Mouse (Mus musculus) megakaryocyte-erythroid progenitor cell, adult 5-6 weeks (primary cell): ENCODE results near the gene Stx5a. TPM values are rescaled to one million over a fixed set of nuclear protein-coding genes. Genes with fewer than 3 reads are reported as not detected.

Experiments used
- ATAC-seq: replicated peaks from 2 replicates; pipeline ENCODE4 v1.8.0; 2016; ENCODE audit warnings: mild to moderate bottlenecking, inconsistent platforms; ENCODE audit not compliant: severe bottlenecking, poor library complexity, low FRiP score, low TSS enrichment
- total RNA-seq, 2 experiments: library from RNA; stranded (forward) in 1 of 2; stranded (reverse) in 1 of 2; fragments of 200-1000, 215-1000 nt in 1 of 2; fragments of >200 nt in 1 of 2; fragmentation: Nextera tagmentation in 1 of 2; gene quantifications; 2 replicates each; pipeline ENCODE4 v1.2.3; 2014 to 2017

The Stx5a gene
- total RNA-seq, 2 experiments from 2014 or later, result 35.5 to 80.4 TPM

GRCm38 (mm10) chr19:8735389-8736159 lies 5.6 kb upstream of the Stx5a start, which contains the start of gene Wdr74:
Gene Wdr74, plus strand, starts transcription at chr19:8735827.
- ATAC-seq, result peak; percentile 90

- peak; percentile 46 for ATAC-seq
Observed at GRCm38 (mm10) chr19:8736160-8736467, 5.1 kb upstream of the Stx5a start.

GRCm38 (mm10) chr19:8738911-8739310 lies 2.3 kb upstream of the Stx5a start:
- ATAC-seq, result no peak

- no peak for ATAC-seq
Observed at GRCm38 (mm10) chr19:8739646-8740045, 1.6 kb upstream of the Stx5a start.

GRCm38 (mm10) chr19:8740603-8741002 lies 610 bp upstream of the Stx5a start, which contains the start of gene 1700092M07Rik:
Gene 1700092M07Rik, plus strand, starts transcription at chr19:8740718.
- no peak for ATAC-seq

- no peak for ATAC-seq
Observed at GRCm38 (mm10) chr19:8742176-8742575, 963 bp downstream of the Stx5a start.

GRCm38 (mm10) chr19:8745382-8745781 lies 4.2 kb downstream of the Stx5a start:
- ATAC-seq, result no peak

GRCm38 (mm10) chr19:8747368-8747767 lies 6.2 kb downstream of the Stx5a start:
- ATAC-seq, result no peak

GRCm38 (mm10) chr19:8755652-8756051 lies 14.4 kb downstream of the Stx5a start:
- ATAC-seq, result no peak

- ATAC-seq, result peak; percentile 80
Observed at GRCm38 (mm10) chr19:8756635-8757387, 15.6 kb downstream of the Stx5a start, which contains the start of gene Nxf1. Gene Nxf1, plus strand, starts transcription at chr19:8757073.

- no peak for ATAC-seq
Observed at GRCm38 (mm10) chr19:8757471-8757998, 16.3 kb downstream of the Stx5a start.

- no peak for ATAC-seq
Observed at GRCm38 (mm10) chr19:8758899-8759298, 17.7 kb downstream of the Stx5a start.

- no peak for ATAC-seq
Observed at GRCm38 (mm10) chr19:8760757-8761156, 19.5 kb downstream of the Stx5a start.

GRCm38 (mm10) chr19:8763276-8763675 lies 22.1 kb downstream of the Stx5a start:
- no peak for ATAC-seq

- no peak for ATAC-seq
Observed at GRCm38 (mm10) chr19:8765562-8765961, 24.3 kb downstream of the Stx5a start.

- peak; percentile 58 for ATAC-seq
Observed at GRCm38 (mm10) chr19:8770567-8771270, 29.5 kb downstream of the Stx5a start, which contains the start of gene Tmem223. Gene Tmem223, plus strand, starts transcription at chr19:8770996.

GRCm38 (mm10) chr19:8772996-8773395 lies 31.8 kb downstream of the Stx5a start:
- ATAC-seq, result peak; percentile 34; the same call in 1 of the 2 replicates

GRCm38 (mm10) chr19:8773409-8773808 lies 32.2 kb downstream of the Stx5a start:
- ATAC-seq, result no peak

GRCm38 (mm10) chr19:8774086-8774835 lies 33.0 kb downstream of the Stx5a start, which contains the start of gene Tmem179b:
Gene Tmem179b, minus strand, starts transcription at chr19:8774467.
- ATAC-seq, result peak; percentile 64
